Mouse (Mus musculus): ENCODE results near the gene Efcab8.

Efcab8 gene

GRCm38 (mm10) chr2:153779394-153779981 is at the start of gene Efcab8:
Gene Efcab8, plus strand, starts transcription at chr2:153779931.
- no peak for DNase-seq (ENCODE audit: low read depth)

DNA sequence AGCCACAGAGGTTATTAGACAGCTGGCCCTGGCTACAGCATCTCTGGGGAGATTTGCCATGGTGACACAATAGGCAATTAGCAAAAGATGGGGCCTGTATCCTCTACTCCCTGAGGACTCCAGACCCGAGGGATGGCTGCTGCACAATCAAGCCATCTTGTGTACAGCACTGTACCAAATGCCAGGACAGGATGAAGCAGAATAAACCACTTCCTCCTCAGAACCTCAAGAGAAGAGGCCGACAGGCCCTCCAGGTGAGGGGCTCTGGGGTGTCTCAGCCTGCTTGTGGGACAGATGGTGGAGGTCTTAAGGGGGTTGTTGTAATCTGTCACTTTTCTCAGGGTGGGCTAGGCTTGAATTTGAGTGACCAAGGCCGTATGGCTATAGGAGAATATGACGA is 45.7 kb upstream of the Efcab8 start:
- no peak for DNase-seq (ENCODE audit: low read depth)

DNA sequence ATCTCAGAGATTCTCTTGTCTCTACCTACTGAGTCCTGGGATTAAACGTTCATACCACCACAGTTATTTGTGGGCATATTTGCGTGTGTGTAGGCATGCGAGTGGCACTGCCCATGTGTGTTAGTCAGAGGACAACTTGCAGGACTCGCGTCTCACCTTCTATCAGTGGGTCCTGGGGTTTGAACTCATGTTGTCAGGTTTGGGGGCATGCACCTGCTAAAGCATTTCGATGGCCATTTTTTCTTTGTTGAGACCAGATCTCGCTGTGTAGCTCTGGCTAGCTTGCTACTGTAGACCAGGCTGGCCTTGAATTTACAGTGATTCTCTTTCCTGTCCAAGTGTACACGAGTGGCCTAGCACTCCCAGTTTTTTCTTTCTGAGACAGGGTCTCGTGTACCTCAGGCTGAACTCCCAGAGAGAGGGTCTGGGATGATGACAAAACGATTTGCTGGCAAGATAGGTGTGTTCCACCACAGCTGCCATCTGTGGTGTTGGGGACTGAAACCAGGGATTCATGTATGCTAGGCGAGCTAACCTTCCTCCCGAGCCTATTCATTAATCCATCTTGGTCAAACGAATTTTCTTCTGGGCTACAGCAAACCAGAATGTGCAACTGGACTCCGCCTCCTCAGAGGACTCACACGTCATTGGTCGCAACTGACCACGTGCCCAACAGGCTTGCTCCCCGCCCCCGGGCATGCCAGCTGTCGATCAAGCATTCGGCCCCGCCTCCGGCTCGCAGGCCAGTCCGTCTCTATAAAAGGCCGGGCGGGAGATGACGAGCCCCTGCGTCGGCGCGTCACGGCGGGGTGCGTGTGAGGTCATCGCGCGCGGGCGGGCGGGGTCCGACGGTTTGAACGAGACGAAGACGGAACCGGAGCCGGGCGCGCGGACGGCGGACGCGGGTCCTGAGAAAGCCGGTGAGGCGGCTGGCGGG is 39.0 kb upstream of the Efcab8 start, which contains the start of gene Mapre1:
Gene Mapre1, plus strand, starts transcription at position 775 of the 937 bp plus-strand sequence.
- DNase-seq (ENCODE audit: low read depth): peak; percentile 96

DNA sequence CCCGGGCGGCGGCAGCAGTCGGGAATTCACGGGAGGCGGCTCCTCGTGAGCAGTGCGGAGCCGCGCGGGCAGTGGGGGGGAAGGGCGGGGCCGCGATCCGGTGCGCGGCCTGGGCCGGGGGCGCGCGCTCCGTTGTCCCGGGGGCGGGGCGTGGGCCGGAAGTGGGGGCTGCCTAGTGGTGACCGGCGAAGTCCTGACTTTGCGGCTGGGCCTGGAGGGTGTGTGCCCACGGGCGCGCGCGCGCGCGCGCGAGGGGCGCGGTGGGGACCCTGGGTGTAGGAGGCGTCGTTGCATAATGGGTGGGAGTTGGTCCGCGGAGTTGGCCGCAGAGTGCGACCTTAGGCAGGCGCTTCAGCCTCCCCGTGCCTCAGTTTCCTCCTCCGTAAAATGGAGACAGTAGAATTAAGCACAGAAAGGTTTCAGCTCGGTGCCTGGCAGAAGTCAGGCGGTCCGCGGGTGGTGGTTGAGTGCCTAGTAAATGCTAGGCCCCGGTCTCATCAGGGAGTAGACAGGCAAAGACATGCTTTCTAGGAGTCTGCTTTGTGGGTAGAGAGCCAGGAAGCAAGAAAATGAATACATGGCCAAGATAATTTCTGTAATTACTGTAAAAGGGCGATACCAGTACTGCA is 38.2 kb upstream of the Efcab8 start:
- DNase-seq (ENCODE audit: low read depth): peak; percentile 9

DNA sequence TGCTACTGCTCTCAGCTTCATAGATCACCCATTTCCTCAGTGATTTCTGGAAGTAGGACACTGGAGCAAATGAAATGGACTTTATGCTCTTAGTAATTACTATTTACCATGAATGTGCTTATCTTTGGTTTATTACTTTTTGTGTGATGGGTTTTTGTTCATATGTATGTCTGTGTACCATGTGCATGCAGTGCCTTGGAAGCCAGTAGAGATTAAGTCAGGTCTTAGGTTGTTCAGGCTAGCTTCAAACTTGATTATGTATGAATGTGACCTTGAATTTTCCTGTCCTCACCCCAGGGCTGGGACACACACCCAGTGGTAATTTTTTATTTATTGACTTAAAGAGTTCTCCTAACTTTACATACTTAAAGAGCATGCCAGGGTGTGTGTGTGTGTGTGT is 31.7 kb upstream of the Efcab8 start:
- no peak for DNase-seq (ENCODE audit: low read depth)

DNA sequence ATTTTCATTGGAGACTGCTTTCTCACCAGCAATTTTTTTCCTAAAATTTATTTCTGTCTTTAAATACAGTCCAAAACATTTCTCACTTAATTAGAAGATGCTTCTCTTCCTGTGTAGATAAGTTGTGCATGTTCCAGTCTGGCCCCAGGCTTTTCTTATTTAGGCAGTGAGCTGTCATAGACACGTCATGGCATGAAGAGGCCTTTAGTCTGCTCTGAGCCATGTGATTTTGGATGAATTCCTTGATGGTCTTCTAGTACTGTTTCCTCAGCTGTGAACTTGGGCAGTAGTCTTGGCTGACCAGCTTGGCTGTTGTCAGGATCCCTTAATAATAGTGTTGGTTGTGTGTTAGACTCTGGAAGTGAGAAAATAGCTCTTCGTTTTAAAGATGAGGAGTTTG is 29.4 kb upstream of the Efcab8 start:
- peak; percentile 6 for DNase-seq (ENCODE audit: low read depth)

DNA sequence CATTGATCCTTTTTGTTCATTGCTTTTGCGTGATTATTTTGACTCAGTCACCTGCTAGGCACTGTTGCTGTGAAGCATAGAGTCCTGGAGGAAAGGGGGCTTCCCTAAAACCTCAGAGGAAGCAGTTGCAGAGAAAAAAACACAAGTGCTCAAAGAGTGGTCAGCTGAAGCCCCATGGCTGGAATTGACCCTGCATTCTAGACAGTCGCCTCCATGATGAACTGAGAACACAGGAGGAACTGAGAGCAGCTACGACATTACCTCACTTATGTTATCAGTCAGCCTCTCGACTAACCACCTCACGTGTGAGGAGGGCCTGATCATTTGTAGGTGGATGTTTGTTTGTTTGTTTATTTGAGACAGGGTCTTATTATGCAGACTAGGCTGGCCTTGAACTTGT is 17.6 kb upstream of the Efcab8 start:
- DNase-seq (ENCODE audit: low read depth): no peak

DNA sequence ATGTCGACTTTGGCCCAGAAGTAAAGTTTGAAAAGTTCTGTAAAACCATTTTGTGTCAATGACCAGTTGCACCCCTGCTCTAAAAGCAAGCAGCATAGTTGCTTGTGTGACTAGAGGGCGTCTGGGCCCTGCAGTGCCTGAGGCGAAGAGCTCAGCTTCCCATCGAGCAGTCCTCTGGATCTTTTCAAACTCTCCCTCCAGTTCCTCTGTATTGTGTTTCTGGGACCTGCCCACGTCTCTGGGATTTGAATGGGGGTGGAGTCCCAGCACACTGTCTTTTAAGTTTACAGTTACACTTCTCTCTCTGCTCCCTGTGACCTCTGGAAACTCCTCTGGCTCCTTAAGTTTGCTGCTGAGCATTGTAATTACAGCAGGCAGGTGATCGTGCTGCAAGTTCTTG is 12.2 kb upstream of the Efcab8 start:
- no peak for DNase-seq (ENCODE audit: low read depth)

GRCm38 (mm10) chr2:153768881-153769280 is 10.8 kb upstream of the Efcab8 start:
- DNase-seq (ENCODE audit: low read depth): no peak

- no peak for DNase-seq (ENCODE audit: low read depth)
Observed at GRCm38 (mm10) chr2:153772950-153773349, 6.8 kb upstream of the Efcab8 start.

GRCm38 (mm10) chr2:153775472-153775871 is 4.3 kb upstream of the Efcab8 start:
- no peak for DNase-seq (ENCODE audit: low read depth)

- peak; percentile 13 for DNase-seq (ENCODE audit: low read depth)
Observed at GRCm38 (mm10) chr2:153778638-153779362, 931 bp upstream of the Efcab8 start.

DNA sequence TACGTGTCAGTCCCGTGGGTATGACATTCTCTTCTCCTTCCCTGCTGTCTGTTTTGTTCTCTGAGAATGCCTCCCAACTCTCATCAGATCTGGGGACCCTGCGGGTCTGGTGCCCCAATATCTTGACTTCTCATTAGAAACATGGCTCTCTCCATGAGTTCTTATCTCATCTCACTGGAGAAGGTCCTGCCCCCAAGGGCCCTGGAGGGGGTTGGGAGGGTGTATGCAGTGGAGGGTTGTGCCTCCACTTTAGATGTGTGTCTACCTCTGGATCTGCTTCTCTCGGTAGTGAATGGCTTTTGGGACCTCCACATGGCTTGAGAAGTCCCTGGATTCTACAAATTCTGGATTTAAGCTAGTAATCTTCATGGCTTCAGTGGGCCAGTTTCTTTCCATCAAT is 1.4 kb downstream of the Efcab8 start:
- no peak for DNase-seq (ENCODE audit: low read depth)

GRCm38 (mm10) chr2:153784668-153785067 is 4.9 kb downstream of the Efcab8 start:
- DNase-seq (ENCODE audit: low read depth): no peak

GRCm38 (mm10) chr2:153793366-153793765 is 13.6 kb downstream of the Efcab8 start:
- DNase-seq (ENCODE audit: low read depth): no peak

GRCm38 (mm10) chr2:153795090-153795489 is 15.4 kb downstream of the Efcab8 start:
- no peak for DNase-seq (ENCODE audit: low read depth)

DNA sequence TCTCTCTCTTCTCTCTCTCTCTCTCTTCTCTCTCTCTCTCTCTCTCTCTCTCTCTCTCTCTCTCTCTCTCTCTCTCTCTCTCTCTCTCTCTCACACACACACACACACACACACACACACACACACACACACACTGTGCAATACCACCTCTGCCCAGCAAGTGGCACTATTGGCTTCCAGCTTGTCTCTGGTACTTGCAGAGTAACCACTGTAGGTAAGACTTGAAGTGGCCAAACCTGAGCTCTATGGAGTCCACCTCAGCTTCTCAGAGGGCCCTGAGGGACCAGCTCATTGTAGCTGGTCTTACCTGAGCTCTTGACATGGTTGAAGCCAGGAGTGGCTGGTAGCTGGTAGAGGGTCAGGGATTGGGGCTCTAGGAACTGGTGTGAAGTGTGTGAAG is 27.7 kb downstream of the Efcab8 start:
- peak; percentile 8 for DNase-seq (ENCODE audit: low read depth)

- no peak for DNase-seq (ENCODE audit: low read depth)
Observed at GRCm38 (mm10) chr2:153808146-153808545, 28.4 kb downstream of the Efcab8 start.

- no peak for DNase-seq (ENCODE audit: low read depth)
Observed at GRCm38 (mm10) chr2:153808841-153809240, 29.1 kb downstream of the Efcab8 start.

- DNase-seq (ENCODE audit: low read depth): no peak
Observed at GRCm38 (mm10) chr2:153809921-153810320, 30.2 kb downstream of the Efcab8 start.

DNA sequence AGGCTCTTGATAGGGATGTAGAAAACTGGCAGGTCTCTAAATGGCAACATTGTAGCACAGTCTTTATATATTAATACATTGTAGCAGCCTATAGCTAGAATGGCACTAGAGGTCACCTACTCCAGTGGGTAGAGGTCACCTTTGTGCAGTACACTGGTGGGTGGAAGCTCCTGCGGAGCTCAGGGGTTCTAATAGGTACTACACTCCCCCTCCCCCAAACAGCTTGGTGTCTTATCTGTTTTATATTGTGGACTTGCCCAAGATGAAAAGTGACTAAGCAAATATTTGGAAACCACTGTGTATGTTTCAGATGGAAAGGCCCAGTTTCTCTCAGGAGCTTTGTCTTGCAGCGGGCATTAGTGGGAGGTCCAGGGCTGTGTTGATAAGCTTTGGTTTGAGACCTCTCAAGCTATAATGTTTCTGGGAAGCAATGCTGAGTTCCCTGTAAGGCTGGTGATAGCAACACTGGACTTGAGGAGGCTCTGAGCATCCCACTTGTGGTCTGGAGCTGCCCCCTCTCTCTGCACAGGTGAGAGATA is 42.3 kb downstream of the Efcab8 start:
- DNase-seq (ENCODE audit: low read depth): no peak

DNA sequence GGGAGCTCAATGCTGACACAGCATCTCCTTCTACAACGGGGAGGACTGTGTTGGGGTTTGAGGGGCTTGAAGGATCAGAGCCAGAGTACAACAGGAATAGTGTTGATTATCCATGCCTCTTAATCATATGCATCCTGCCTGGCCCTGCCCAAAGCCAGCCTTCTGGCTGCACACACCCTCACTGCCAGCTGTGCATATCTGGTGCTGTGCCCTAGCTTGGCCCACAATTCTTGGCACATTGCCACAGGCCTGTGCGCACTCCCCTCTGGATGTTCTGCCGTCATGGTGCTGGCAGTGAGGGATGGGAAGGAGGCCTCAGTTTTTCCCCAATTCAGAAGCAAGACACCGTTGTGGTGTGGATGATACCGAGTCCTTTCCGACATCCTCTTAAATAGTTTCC is 44.9 kb downstream of the Efcab8 start:
- no peak for DNase-seq (ENCODE audit: low read depth)
